Mouse (Mus musculus) hindbrain, postnatal 0 days (tissue): Measurements from ENCODE around the gene Eml3. TPM values are rescaled to one million over a fixed set of nuclear protein-coding genes. Genes with fewer than 3 reads are reported as not detected.

Source experiments
- ATAC-seq: fragments of 200-750 bp; cut with Nextera tagmentation; 2 replicates; pipeline ENCODE4 v1.8.0; 2017; ENCODE audit warnings: mild to moderate bottlenecking, moderate TSS enrichment, moderate library complexity
- DNase-seq: peaks from one replicate; pipeline ENCODE4 v3.0.0-alpha.2; 2015; ENCODE audit warnings: low spot score
- H3K27ac ChIP-seq: fragments of 300-500 bp; sonication (generic); 2 replicates; pipeline ENCODE4 v1.5.1; 2014; ENCODE audit warnings: mild to moderate bottlenecking
- H3K27me3 ChIP-seq: fragments of 300-500 bp; sonication (generic); 2 replicates; pipeline ENCODE4 v1.6.1; 2014; ENCODE audit warnings: low read length, mixed read lengths; ENCODE audit not compliant: insufficient read depth
- H3K36me3 ChIP-seq: fragments of 300-500 bp; sonication (generic); 2 replicates; pipeline ENCODE4 v1.6.1; 2014; ENCODE audit warnings: low read length, mixed read lengths; ENCODE audit not compliant: insufficient read depth
- H3K4me1 ChIP-seq: fragments of 300-500 bp; sonication (generic); 2 replicates; pipeline ENCODE4 v1.6.1; 2014; ENCODE audit warnings: antibody characterized with exemption, low read length, mixed read lengths; ENCODE audit not compliant: insufficient read depth
- H3K4me2 ChIP-seq: fragments of 300-500 bp; sonication (generic); 2 replicates; pipeline ENCODE4 v1.6.1; 2014; ENCODE audit warnings: low read depth, mild to moderate bottlenecking, low read length, moderate library complexity, mixed read lengths
- H3K4me3 ChIP-seq: fragments of 300-500 bp; sonication (generic); 2 replicates; pipeline ENCODE4 v1.5.1; 2014; ENCODE audit warnings: low read length
- H3K9ac ChIP-seq: fragments of 300-500 bp; sonication (generic); replicated peaks from 2 replicates; pipeline ENCODE4 v1.6.1; 2014; ENCODE audit warnings: mild to moderate bottlenecking, low read length, moderate library complexity, mixed read lengths
- H3K9me3 ChIP-seq: fragments of 300-500 bp; sonication (generic); 2 replicates; pipeline ENCODE4 v1.6.1; 2016; ENCODE audit warnings: low read length, mixed read lengths
- CTCF ChIP-seq: IDR thresholded peaks from 2 replicates; pipeline ENCODE4 v1.5.1; 2016; ENCODE audit warnings: antibody characterized with exemption, control low read depth, low read depth
- WGBS: fragments of 180-500 bp; shearing (Covaris S2); extraction: QIAGEN DNeasy Blood & Tissue Kit; methylation state at CpG from one replicate; pipeline ENCODE4 v1.1.7; 2014; 5-methylcytosine and 5-hydroxymethylcytosine counted together
- polyA plus RNA-seq: library from polyadenylated mRNA; unstranded; fragments of >200 nt; fragmentation: Nextera tagmentation; extraction: Ambion mirVana; gene quantifications from 2 replicates; pipeline ENCODE4 v1.2.1, GENCODE M21; 2015
- total RNA-seq: library from RNA; depleted of rRNA; stranded (reverse); fragments of >200 nt; gene quantifications from 2 replicates; pipeline ENCODE4 v1.2.3, GENCODE M21; 2014; rRNA removed

Gene Eml3
- total RNA-seq (8.3 and 8.6 TPM in 2 replicates), polyA plus RNA-seq (11.0 and 11.8 TPM in 2 replicates)

GRCm38 (mm10) chr19:8929224-8930088 is at the start of gene Eml3, which contains the start of gene Rom1:
Gene Eml3, plus strand, starts transcription at chr19:8929552.
Gene Rom1, minus strand, starts transcription at chr19:8929356.
- ATAC-seq: peak; percentile 72
- H3K9ac ChIP-seq: peak within 1 kb of the TSS; percentile 59
- peak within 1 kb of the TSS; percentile 53 for H3K4me3 ChIP-seq
- peak within 1 kb of the TSS; percentile 62 for H3K27ac ChIP-seq
- H3K27me3 ChIP-seq: no peaks in the 10 kb centered on the region
- H3K36me3 ChIP-seq: peaks cover 8% of the 10 kb centered on the region; the same call in 1 of the 2 replicates
- no peaks in the 10 kb centered on the region for H3K9me3 ChIP-seq
- peak within 1 kb of the TSS; percentile 71 for H3K4me2 ChIP-seq
- H3K4me1 ChIP-seq: no peaks in the 10 kb centered on the region
- peak; percentile 40 for TF ChIP-seq CTCF
- peak; percentile 62 for DNase-seq
- WGBS: 1% methylated on average over 57 of the region's 74 CpGs

DNA sequence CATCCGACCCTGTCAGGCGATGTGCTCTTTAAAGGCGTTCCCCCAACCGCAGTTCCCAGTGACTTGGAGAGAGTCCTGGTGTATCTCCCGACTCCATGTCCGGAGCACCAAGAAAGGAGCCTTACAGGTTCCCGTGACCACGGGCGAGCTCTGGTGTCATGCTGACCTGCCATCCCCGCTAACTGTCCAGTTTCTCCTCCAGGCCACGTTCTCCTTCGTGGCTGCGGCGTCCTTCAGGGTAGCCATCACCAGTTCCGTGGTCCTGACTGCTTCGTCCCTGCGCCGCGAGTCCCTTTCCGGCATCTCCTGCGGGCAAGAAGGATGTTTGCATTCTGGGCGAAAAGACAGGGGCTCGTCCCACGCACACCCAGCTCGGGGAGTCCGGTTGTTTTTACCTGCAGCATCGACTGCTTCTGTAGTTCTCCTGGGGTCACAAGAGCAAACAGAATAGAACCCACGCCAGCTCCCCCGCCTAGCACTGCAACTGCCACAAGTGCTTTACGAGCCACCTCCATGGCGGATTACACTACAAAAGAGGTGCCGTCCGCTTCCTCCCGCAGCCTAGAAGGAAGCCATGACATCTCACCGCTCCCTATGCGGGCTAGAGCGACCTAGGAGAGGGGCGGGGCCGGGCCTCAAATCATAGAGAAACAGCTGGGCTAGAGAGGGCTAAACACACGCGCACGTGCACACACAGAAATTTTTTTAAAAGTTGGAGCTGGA is 48.9 kb upstream of the Eml3 start, which contains the start of gene Uqcc3:
Uqcc3 (minus strand) TSS at position 613 of the 723 bp plus-strand sequence.
- ATAC-seq: peak; percentile 98
- peaks cover 2% of the 10 kb centered on the region; the same call in 1 of the 2 replicates for H3K36me3 ChIP-seq
- H3K4me3 ChIP-seq: peak within 1 kb of the TSS; percentile 72
- peak; percentile 94 for DNase-seq
- TF ChIP-seq CTCF: no peak
- WGBS: under 1% methylated on average over 42 of the region's 42 CpGs
- H3K27ac ChIP-seq: peak within 1 kb of the TSS; percentile 83
- peak within 1 kb of the TSS; percentile 87 for H3K4me2 ChIP-seq
- H3K9me3 ChIP-seq: no peaks in the 10 kb centered on the region
- peak within 1 kb of the TSS; percentile 77 for H3K9ac ChIP-seq
- peaks cover 6% of the 10 kb centered on the region; the same call in 1 of the 2 replicates for H3K4me1 ChIP-seq
- no peaks in the 10 kb centered on the region for H3K27me3 ChIP-seq

DNA sequence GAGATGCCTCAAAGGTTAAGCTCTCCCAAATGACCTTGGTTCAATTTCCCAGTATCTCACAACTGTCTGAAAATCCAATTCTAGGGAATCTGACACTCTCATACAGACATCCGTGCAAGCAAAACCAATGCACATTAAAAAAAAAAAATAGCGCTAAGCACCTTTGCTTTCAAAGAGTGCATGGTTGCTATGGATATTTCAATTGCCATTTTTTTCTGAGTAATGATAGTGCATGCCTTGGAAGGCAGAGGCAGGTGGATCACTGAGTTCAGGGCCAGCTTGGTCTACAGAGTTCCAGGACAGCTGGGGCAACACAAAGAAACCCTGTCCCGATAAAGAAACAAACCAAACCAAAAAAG is 48.3 kb upstream of the Eml3 start:
- Histone ChIP-seq H3K36me3 (no peaks in the 10 kb centered on the region), H3K4me2 (peak overlapping the region; percentile 87), H3K9me3 (no peaks in the 10 kb centered on the region), H3K4me1 (peaks cover 6% of the 10 kb centered on the region; the same call in 1 of the 2 replicates), H3K4me3 (peak overlapping the region; percentile 72), H3K27me3 (no peaks in the 10 kb centered on the region), H3K27ac (no peak overlapping the region), H3K9ac (peak overlapping the region; percentile 77)
- no peak for ATAC-seq
- no peak for DNase-seq
- 13% methylated on average over 3 of the region's 3 CpGs for WGBS
- TF ChIP-seq CTCF: no peak

DNA sequence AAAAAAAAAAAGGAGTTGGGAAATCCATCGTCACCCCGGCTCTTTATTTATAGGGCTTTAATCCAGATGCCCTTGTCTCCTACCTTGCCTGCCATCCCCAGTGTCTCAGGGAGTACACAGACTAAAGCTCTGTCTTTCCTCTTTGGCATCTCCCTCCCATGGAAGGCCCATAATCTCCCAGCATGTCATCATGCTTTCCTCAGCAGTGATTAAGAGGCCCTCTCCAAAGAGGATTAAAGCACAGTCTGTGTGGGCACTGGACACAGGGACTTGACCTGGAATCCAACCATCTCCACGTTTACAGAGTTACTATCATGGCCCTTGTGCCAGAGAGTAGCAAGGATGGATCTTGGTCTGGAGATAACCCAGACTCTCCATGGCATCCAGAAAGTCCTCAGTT is 45.7 kb upstream of the Eml3 start, which contains the start of the genes Lbhd1 and Gm49403:
Lbhd1 (plus strand) TSS at position 117 of the 400 bp plus-strand sequence.
Gm49403 (plus strand) TSS at position 315 of the 400 bp plus-strand sequence.
- no peak within 1 kb of the TSS for H3K27ac ChIP-seq
- peaks cover 11% of the 10 kb centered on the region for H3K4me1 ChIP-seq
- no peaks in the 10 kb centered on the region for H3K9me3 ChIP-seq
- H3K9ac ChIP-seq: no peak within 1 kb of the TSS
- no peak within 1 kb of the TSS for H3K4me3 ChIP-seq
- H3K27me3 ChIP-seq: no peaks in the 10 kb centered on the region
- ATAC-seq: no peak
- no peak within 1 kb of the TSS for H3K4me2 ChIP-seq
- DNase-seq: no peak
- H3K36me3 ChIP-seq: no peaks in the 10 kb centered on the region
- no peak for TF ChIP-seq CTCF
- 73% methylated on average over 3 of the region's 3 CpGs for WGBS

DNA sequence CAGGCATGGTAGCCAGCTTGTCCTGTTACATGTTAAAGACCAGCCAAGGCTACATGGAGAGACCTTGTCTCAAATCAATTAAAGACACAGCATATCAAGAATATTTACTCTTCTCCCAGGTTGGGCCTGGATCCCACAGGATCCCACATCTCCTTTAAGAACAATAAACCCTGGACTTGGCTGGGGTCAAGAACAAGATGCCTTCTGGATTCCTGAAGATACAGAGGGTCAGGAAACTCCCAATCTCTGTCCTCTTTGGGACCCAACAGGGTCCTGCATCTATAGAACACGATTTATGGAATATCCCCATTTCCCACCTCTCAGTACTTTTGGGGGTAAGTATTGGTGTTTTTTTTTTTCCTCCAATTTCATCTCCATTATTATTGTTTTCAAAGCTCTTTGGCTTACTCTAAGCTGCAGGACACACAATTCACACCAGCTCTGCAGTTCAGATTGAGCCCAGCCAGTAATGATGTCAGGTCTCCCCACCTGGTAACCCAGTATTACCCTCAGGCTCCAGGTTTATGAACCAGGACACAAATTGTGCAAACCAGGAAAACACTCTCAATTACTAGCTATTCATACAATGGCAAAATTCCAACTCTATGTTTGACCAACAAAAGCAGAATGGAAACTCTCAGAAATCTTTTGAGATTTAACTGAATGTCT is 42.3 kb upstream of the Eml3 start:
- H3K4me2 ChIP-seq: no peak overlapping the region
- no peak for TF ChIP-seq CTCF

More for the DNA sequence above, 42.3 kb upstream of the Eml3 start:
- H3K4me1 ChIP-seq: peaks cover 9% of the 10 kb centered on the region; the same call in 1 of the 2 replicates
- no peaks in the 10 kb centered on the region for H3K9me3 ChIP-seq
- no peak overlapping the region for H3K4me3 ChIP-seq
- 69% methylated on average over 1 of the region's 1 CpGs for WGBS
- no peak for DNase-seq
- H3K27me3 ChIP-seq: no peaks in the 10 kb centered on the region
- H3K36me3 ChIP-seq: no peaks in the 10 kb centered on the region
- H3K9ac ChIP-seq: no peak overlapping the region
- no peak for ATAC-seq
- no peak overlapping the region for H3K27ac ChIP-seq
